Mouse (Mus musculus) heart, postnatal 14 days (tissue): ENCODE data around the gene Per1. TPM values are rescaled to one million over a fixed set of nuclear protein-coding genes. Genes with fewer than 3 reads are reported as not detected.
A peak's percentile ranks its signal among the peaks of the same experiment; 100 is the strongest.

Experiments used
- DNase-seq, 2 experiments: peaks; one replicate each; pipeline ENCODE4 v3.0.0; 2021 to 2022
- intact Hi-C: fragments of 180-260 bp; cut with DNase I; formaldehyde crosslinking; loops from one replicate; pipeline ENCODE4 v1.15.1; 2025
- total RNA-seq, 2 experiments: library from RNA; stranded (reverse); gene quantifications; 2 replicates each; pipeline ENCODE4 v1.2.3; 2021

Gene Per1
- total RNA-seq, 2 experiments from 2014 or later: 100 to 103 TPM

- peak; percentile 86 to 93 for DNase-seq
- intact Hi-C loops: loop anchor here (1.0 kb wide), 1 partner anchor 60 kb away; no protein-coding TSS in a partner anchor
Observed at GRCm38 (mm10) chr11:69123056-69123692, 28.2 kb downstream of the Per1 start.

- peak; percentile 88 to 90 for DNase-seq
- intact Hi-C loops: loop anchor here (1.0 kb wide), 2 partner anchors 61 to 83 kb away; no protein-coding TSS in a partner anchor
Observed at GRCm38 (mm10) chr11:69123693-69124497, 28.9 kb downstream of the Per1 start.

- DNase-seq: peak; percentile 64 to 74
- intact Hi-C loops: loop anchor here (1.0 kb wide), 1 partner anchor 83 kb away; no protein-coding TSS in a partner anchor
Observed at GRCm38 (mm10) chr11:69124498-69124847, 29.5 kb downstream of the Per1 start.

DNA sequence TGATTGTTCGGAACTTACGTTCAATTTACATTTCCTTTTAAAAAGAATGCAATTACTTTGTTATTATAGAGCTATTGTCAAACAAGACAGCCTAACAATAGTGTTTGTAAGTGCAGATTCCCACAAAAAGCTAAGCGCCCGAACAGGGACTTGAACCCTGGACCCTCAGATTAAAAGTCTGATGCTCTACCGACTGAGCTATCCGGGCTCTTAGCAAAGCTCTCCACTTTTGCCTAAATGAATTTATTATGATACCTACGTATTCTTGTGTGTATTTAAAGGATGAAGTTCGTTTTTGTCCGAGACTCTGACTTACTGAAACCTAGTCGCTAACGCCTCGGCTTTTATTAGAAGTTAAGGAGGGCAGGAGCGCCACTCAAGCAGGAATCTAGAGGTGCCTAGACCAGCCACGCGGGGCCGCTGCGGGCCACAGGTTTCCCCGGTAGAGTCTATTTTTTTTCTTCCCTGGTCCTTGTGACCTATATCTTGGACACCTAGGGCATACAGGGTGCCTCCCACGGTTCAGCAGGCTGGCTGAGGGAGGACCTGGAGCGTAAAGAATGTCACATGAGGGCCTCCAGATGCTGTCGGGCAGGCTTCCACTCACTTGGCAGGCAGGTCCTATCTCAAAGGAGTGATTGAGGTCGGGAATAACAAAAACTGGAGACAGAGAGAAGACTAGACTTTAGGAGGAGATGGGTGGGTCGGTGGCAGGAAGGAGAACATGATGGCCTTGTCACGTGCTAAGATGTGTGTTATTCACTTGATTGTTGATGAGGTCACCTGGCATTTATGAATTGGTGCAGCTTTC lies 30.2 kb downstream of the Per1 start:
- DNase-seq: peak; percentile 78 to 80
- intact Hi-C loops: loop anchor here (1.0 to 5.0 kb wide), 2 partner anchors 24 to 117 kb away; no protein-coding TSS in a partner anchor

DNA sequence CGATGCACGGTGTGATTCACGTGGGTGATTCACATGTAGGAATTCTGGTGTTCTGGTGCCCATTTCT lies 30.7 kb downstream of the Per1 start, which contains the start of gene Aloxe3:
Gene Aloxe3, plus strand, starts transcription at position 45 of the 67 bp plus-strand sequence.
- intact Hi-C loops: loop anchor here (1.0 to 5.0 kb wide), 2 partner anchors 24 to 117 kb away; no protein-coding TSS in a partner anchor
- no peak for DNase-seq

DNA sequence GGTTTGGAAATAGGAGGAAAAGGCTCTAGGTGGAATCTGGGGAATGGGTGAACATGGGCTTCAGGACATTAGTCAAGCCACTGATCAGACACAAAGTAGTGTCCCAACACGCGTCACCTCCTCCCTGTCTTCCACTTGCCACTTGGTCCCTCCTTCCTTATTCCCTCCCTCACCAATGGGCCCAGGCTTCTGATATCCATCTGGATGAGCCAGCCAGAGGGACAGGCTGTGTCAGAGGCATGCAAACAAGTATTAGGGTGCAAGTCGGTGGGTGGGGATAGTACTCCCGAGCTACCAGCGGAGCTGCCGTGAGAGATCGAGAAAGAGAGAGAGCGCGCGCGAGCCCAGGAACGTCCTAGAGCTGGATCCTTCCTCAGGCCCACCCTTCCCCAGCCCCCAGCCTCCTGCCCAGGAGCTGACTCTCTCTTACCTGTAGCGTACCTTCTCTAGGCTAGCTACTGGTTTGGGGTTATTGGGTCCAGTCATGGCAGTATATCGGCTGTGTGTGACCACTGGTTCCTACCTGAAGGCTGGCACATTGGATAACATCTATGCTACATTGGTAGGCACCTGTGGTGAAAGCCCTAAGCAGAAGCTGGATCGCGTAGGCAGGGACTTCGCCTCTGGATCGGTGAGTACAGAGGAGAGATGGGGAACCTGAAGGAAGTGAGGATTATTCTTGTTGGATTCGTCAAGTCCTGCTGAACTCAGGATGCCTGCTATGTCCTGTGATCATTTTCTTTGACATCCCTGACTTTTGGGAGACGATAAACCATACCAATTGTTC lies 31.1 kb downstream of the Per1 start:
- intact Hi-C loops: loop anchor here (1.0 to 5.0 kb wide), 2 partner anchors 23 to 116 kb away; no protein-coding TSS in a partner anchor
- DNase-seq: no peak

DNA sequence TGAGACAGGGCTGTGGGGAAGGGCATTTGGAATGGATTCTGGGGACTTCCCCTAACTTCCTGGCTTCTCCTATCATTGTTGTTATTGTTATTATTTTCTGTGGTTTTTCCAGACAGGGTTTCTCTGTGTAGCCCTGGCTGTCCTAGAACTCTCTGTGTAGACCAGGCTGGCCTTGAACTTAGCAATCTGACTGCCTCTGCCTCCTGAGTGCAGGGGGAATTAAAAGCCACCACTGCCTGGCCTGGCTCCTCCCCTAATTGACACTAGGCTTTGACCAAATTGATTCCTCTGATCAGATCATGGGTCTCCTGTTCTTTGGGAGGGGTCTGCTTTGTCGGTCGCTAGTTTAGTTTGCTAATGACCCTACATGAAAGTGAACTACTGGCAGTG lies 31.7 kb downstream of the Per1 start:
- DNase-seq: no peak
- intact Hi-C loops: loop anchor here (5.0 kb wide), 1 partner anchor 116 kb away; no protein-coding TSS in a partner anchor

- intact Hi-C loops: loop anchor here (5.0 kb wide), 1 partner anchor 114 kb away; no protein-coding TSS in a partner anchor
- no peak for DNase-seq
Observed at GRCm38 (mm10) chr11:69128426-69129122, 33.6 kb downstream of the Per1 start.

GRCm38 (mm10) chr11:69133566-69133922 lies 38.5 kb downstream of the Per1 start:
- DNase-seq: no peak
- intact Hi-C loops: no loop called here

- intact Hi-C loops: no loop called here
- DNase-seq: peak; percentile 32 to 45
Observed at GRCm38 (mm10) chr11:69133923-69134621, 39.1 kb downstream of the Per1 start.

GRCm38 (mm10) chr11:69134622-69134968 lies 39.6 kb downstream of the Per1 start:
- intact Hi-C loops: no loop called here
- DNase-seq: no peak

DNA sequence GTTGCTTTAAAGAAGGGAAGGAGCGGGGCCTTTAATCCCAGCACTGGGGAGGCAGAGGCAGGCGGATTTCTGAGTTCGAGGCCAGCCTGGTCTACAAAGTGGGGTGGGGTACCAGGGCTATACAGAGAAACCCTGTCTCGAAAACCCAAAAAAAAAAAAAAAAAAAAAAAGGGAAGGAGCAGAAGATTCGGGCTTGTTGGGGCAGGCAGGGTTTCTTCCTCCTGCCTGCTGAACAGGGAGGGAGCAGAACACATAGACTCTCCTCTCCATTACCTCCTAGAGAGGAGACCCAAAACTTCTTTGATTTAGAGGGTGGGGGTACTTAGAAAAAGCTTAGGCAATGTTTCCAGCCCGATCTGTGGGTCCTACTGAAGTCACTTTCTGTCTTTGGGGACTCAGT lies 40.3 kb downstream of the Per1 start:
- no peak for DNase-seq
- intact Hi-C loops: no loop called here

- intact Hi-C loops: no loop called here
- no peak for DNase-seq
Observed at GRCm38 (mm10) chr11:69147546-69147945, 52.5 kb downstream of the Per1 start.

- DNase-seq: no peak
- intact Hi-C loops: no loop called here
Observed at GRCm38 (mm10) chr11:69148451-69148960, 53.5 kb downstream of the Per1 start.

GRCm38 (mm10) chr11:69149728-69150127 lies 54.7 kb downstream of the Per1 start:
- DNase-seq: no peak
- intact Hi-C loops: loop anchor here (1.0 to 2.0 kb wide), 3 partner anchors 19 to 83 kb away; partner anchors contain the start of gene Aloxe3

DNA sequence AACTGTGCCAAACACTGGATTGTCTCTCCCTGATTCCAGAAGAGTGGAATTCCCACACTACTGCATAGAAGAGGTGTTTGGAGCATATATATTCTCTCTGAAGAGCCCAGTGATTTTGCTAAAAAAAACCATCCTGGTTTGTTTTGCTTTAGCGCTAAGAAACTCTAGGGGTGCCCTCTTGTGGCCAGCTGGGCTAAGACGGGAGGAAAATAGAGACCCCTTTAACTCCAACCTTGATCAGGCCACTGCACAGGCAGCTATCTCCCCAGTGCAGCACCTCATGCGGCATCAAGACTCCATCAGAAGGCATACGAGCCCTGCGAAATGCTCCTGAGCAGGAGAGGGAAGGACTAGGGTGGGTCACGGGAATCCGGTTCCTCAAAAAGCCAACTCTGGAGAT lies 55.4 kb downstream of the Per1 start:
- DNase-seq: peak; percentile 67 to 84
- intact Hi-C loops: loop anchor here (2.0 kb wide), 2 partner anchors 20 to 84 kb away; no protein-coding TSS in a partner anchor

GRCm38 (mm10) chr11:69151004-69151403 lies 56.0 kb downstream of the Per1 start:
- DNase-seq: no peak
- intact Hi-C loops: loop anchor here (2.0 kb wide), 2 partner anchors 20 to 84 kb away; no protein-coding TSS in a partner anchor

DNA sequence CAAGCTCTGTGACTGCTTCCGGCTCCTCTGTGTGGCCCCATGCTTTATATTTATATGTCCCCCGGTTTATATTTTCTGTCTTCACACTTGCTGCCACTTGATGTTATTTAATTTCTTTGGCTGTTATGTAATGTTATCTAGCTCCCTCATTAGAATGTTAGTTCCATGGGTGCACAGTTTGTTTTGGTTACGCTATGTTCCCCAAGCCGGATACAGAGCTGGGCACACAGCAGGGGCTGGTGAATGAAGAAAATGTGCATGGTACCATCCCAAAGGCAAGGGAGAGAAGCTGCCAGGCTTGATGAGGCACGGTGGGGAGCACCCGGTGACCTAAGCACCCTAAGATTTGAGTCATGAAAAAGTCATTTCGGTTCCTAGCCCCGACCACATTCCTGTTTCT lies 58.8 kb downstream of the Per1 start:
- intact Hi-C loops: no loop called here
- no peak for DNase-seq

DNA sequence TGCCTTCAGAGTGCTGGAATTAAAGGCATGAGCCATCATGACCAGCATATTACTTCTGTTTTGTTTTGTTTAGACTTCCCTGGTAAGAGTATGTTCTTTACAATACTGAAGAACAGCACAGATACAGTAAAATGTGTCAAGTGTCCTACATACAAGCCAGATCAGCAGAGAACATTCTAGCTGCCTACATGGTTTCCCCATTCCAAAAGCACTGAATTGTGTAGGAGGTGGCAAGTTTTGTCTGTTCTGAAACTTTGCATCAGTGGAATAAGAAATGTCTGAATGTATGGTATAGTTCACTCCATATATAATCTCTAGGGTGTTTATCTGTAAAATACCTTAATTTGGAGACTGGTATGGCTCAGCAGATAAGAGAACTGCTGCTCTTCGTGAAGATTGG lies 60.3 kb downstream of the Per1 start:
- intact Hi-C loops: no loop called here
- no peak for DNase-seq
